Mouse (Mus musculus): ENCODE measurements at regions not wholly inside any gene's neighbourhood (a gene's known extent, or its start where the extent isn't known, plus 50 kb on each side); places are given as distances from the start of the nearest gene placed in this dataset.
A peak's percentile ranks its signal among the peaks of the same experiment; 100 is the strongest.

GRCm38 (mm10) chr4:83166867-83167814 lies 115.0 kb upstream of the Frem1 start:
- Histone ChIP-seq H3K27ac (ENCODE audit: low read depth, low read length) (0 out of 2 replicates have a peak overlapping the region, but pooled peaks have one; percentile 29), H3K9ac (no peak overlapping the region), H3K27me3 (ENCODE audit: insufficient read depth, low read length) (no peaks in the 10 kb centered on the region), H3K4me2 (ENCODE audit: low read depth) (no peak overlapping the region), H3K4me3 (ENCODE audit: low read depth, low read length) (no peak overlapping the region), H3K36me3 (ENCODE audit: insufficient read depth) (no peaks in the 10 kb centered on the region), H3K9me3 (ENCODE audit: low read length) (no peaks in the 10 kb centered on the region), H3K4me1 (ENCODE audit: insufficient read depth) (no peaks in the 10 kb centered on the region)
- no peak for ATAC-seq
- no peak for TF ChIP-seq CTCF (IDR thresholded peaks at IDR 0.05; ENCODE audit: low read depth)
- 29% methylated on average over 12 of the region's 12 CpGs for WGBS
- peak; percentile 36 for DNase-seq

- H3K4me2 ChIP-seq (ENCODE audit: low read depth) = no peak overlapping the region
- no peak overlapping the region for H3K27ac ChIP-seq (ENCODE audit: low read depth, low read length)
- no peaks in the 10 kb centered on the region for H3K9me3 ChIP-seq (ENCODE audit: low read length)
- no peak overlapping the region for H3K9ac ChIP-seq
- no peak for ATAC-seq
- no peaks in the 10 kb centered on the region for H3K36me3 ChIP-seq (ENCODE audit: insufficient read depth)
- H3K27me3 ChIP-seq (ENCODE audit: insufficient read depth, low read length) = no peaks in the 10 kb centered on the region
- no peak for TF ChIP-seq CTCF (IDR thresholded peaks at IDR 0.05; ENCODE audit: low read depth)
- DNase-seq = no peak
- WGBS = 96% methylated on average over 3 of the region's 3 CpGs
- no peak overlapping the region for H3K4me3 ChIP-seq (ENCODE audit: low read depth, low read length)
- no peaks in the 10 kb centered on the region for H3K4me1 ChIP-seq (ENCODE audit: insufficient read depth)
Measured at GRCm38 (mm10) chr4:83146740-83147139, 94.6 kb upstream of the Frem1 start.

GRCm38 (mm10) chr4:83145738-83146217 lies 93.6 kb upstream of the Frem1 start:
- Histone ChIP-seq H3K4me3 (ENCODE audit: low read depth, low read length) (no peak overlapping the region), H3K9ac (no peak overlapping the region), H3K4me1 (ENCODE audit: insufficient read depth) (no peaks in the 10 kb centered on the region), H3K9me3 (ENCODE audit: low read length) (no peaks in the 10 kb centered on the region), H3K27ac (ENCODE audit: low read depth, low read length) (no peak overlapping the region), H3K4me2 (ENCODE audit: low read depth) (no peak overlapping the region), H3K36me3 (ENCODE audit: insufficient read depth) (no peaks in the 10 kb centered on the region), H3K27me3 (ENCODE audit: insufficient read depth, low read length) (no peaks in the 10 kb centered on the region)
- DNase-seq = no peak
- ATAC-seq = peak; percentile 25; the same call in 1 of the 2 replicates
- no peak for TF ChIP-seq CTCF (IDR thresholded peaks at IDR 0.05; ENCODE audit: low read depth)
- 14% methylated on average over 8 of the region's 8 CpGs for WGBS

GRCm38 (mm10) chr4:83144781-83145517 lies 92.8 kb upstream of the Frem1 start:
- WGBS = 83% methylated on average over 11 of the region's 11 CpGs

GRCm38 (mm10) chr4:83141736-83142135 lies 89.6 kb upstream of the Frem1 start:
- no peaks in the 10 kb centered on the region for H3K9me3 ChIP-seq (ENCODE audit: low read length)
- no peak for ATAC-seq
- no peak overlapping the region for H3K4me2 ChIP-seq (ENCODE audit: low read depth)
- no peaks in the 10 kb centered on the region for H3K27me3 ChIP-seq (ENCODE audit: insufficient read depth, low read length)
- WGBS = 76% methylated on average over 5 of the region's 5 CpGs
- no peak overlapping the region for H3K9ac ChIP-seq
- H3K4me3 ChIP-seq (ENCODE audit: low read depth, low read length) = no peak overlapping the region
- no peak overlapping the region for H3K27ac ChIP-seq (ENCODE audit: low read depth, low read length)
- no peak for TF ChIP-seq CTCF (IDR thresholded peaks at IDR 0.05; ENCODE audit: low read depth)
- no peaks in the 10 kb centered on the region for H3K4me1 ChIP-seq (ENCODE audit: insufficient read depth)
- H3K36me3 ChIP-seq (ENCODE audit: insufficient read depth) = no peaks in the 10 kb centered on the region
- no peak for DNase-seq

More at GRCm38 (mm10) chr4:83144781-83145517, 92.8 kb upstream of the Frem1 start:
- Histone ChIP-seq H3K9me3 (ENCODE audit: low read length) (no peaks in the 10 kb centered on the region), H3K4me1 (ENCODE audit: insufficient read depth) (no peaks in the 10 kb centered on the region), H3K27ac (ENCODE audit: low read depth, low read length) (no peak overlapping the region), H3K36me3 (ENCODE audit: insufficient read depth) (no peaks in the 10 kb centered on the region), H3K27me3 (ENCODE audit: insufficient read depth, low read length) (no peaks in the 10 kb centered on the region), H3K4me3 (ENCODE audit: low read depth, low read length) (no peak overlapping the region), H3K4me2 (ENCODE audit: low read depth) (no peak overlapping the region), H3K9ac (no peak overlapping the region)
- ATAC-seq = no peak
- no peak for DNase-seq
- 0 out of 2 replicates have a peak, but pooled peaks have one; percentile 1 for TF ChIP-seq CTCF (IDR thresholded peaks at IDR 0.05; ENCODE audit: low read depth)

GRCm38 (mm10) chr4:83122668-83123005 lies 70.5 kb upstream of the Frem1 start:
- H3K4me3 ChIP-seq (ENCODE audit: low read depth, low read length) = no peak overlapping the region
- no peak for ATAC-seq
- no peaks in the 10 kb centered on the region for H3K36me3 ChIP-seq (ENCODE audit: insufficient read depth)
- H3K4me2 ChIP-seq (ENCODE audit: low read depth) = no peak overlapping the region
- H3K4me1 ChIP-seq (ENCODE audit: insufficient read depth) = no peaks in the 10 kb centered on the region
- H3K27ac ChIP-seq (ENCODE audit: low read depth, low read length) = no peak overlapping the region
- H3K9me3 ChIP-seq (ENCODE audit: low read length) = no peaks in the 10 kb centered on the region
- DNase-seq = no peak
- 79% methylated on average over 8 of the region's 8 CpGs for WGBS
- no peaks in the 10 kb centered on the region for H3K27me3 ChIP-seq (ENCODE audit: insufficient read depth, low read length)
- H3K9ac ChIP-seq = no peak overlapping the region
- no peak for TF ChIP-seq CTCF (IDR thresholded peaks at IDR 0.05; ENCODE audit: low read depth)

Data from forebrain, postnatal 0 days (tissue).